Mouse (Mus musculus) yolk sac, embryonic 10.5 days (tissue): ENCODE results near the gene Bcr.

Experiments used
- DNase-seq: peaks from one replicate; pipeline ENCODE4 v3.0.0-alpha.2; 2017; ENCODE audit warnings: low spot score

The Bcr gene

GRCm38 (mm10) chr10:75130372-75131046 is 70.1 kb downstream of the Bcr start:
- peak; percentile 78 for DNase-seq

- no peak for DNase-seq
Measured at GRCm38 (mm10) chr10:75131625-75132024, 71.2 kb downstream of the Bcr start.

GRCm38 (mm10) chr10:75134861-75135517 is 74.6 kb downstream of the Bcr start:
- DNase-seq: no peak

DNA sequence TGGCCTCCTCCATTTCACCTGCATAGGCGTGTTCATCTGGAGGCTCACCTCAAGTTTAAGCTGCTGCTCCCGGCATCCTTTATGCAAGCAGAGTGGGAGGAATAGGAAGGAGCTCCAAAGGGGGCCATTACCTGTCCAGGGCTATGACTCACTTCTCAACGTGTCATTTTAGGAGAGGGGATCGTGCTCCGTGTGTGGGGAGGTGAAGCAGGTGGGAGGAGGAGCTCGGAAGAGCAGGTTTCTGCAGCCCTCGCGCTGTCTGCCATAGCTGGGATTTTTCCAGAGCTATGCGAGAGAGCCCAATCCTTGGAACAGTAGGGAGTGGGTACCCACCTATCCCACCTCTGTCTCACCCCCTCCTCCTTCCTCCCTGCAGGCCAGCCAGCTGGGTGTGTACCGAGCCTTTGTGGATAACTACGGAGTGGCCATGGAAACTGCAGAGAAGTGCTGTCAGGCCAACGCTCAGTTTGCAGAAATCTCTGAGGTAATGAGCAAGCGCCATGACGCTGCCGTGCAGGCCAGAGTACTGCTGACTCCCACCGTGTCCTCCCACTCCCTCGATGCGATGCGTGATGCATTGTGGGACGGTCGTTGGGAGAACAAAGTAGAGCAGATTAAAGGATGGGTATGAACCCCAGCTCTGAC is 75.2 kb downstream of the Bcr start:
- DNase-seq: no peak

GRCm38 (mm10) chr10:75137148-75137547 is 76.8 kb downstream of the Bcr start:
- DNase-seq: no peak

DNA sequence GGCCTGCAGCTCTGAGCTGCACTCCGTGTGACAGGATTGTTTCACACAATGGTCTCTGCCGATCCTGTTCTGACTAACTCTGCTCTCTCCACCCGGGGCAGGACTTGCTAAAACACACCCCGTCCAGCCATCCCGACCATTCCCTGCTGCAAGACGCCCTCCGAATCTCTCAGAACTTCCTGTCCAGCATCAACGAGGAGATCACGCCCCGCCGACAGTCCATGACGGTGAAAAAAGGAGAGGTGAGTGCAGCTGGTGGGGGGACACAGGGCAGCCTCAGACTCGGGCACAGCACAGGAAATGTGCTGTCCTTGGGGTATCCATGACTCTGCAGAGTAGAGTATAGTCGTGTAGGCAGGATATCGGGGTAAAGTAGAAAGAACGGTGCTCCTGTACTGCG is 84.8 kb downstream of the Bcr start:
- DNase-seq: no peak

DNA sequence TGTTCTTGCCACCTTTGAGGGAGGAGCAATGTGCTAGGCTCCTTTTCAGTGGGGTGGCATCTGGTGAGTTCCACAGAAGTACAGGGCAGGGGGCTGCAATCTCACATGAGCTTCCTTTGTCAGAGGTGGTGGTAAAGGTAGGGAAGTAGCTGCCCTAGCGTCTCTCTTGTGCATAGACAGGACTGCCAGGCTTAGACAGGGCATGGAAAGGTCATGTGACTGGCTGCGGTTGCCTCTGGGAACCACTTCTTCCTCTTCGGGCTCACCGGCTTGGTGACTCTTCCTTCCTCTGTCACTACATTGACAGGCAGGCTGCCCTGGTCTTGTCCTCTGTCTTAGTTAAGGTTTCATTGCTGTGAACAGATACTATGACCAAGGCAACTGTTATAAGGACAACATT is 85.6 kb downstream of the Bcr start:
- DNase-seq: no peak

DNA sequence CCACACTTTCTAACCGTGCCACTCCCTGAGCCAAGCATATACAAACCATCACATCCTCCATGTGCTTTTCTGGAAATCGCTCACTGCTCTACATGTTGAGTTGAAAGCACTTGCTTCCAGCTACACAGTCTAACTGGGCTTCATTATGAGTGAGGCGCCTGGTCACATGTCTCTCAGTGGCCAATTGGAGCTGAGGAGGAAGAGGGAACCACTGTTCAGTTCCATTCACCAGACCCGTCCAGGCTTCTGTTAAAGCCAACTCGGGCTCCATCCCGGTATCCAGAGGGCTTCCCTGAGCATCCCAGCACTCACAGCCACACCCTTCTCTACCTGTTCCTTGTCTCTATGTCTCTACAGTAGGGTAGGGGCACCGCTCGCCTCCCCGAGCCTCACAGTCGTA is 86.2 kb downstream of the Bcr start:
- no peak for DNase-seq

DNA sequence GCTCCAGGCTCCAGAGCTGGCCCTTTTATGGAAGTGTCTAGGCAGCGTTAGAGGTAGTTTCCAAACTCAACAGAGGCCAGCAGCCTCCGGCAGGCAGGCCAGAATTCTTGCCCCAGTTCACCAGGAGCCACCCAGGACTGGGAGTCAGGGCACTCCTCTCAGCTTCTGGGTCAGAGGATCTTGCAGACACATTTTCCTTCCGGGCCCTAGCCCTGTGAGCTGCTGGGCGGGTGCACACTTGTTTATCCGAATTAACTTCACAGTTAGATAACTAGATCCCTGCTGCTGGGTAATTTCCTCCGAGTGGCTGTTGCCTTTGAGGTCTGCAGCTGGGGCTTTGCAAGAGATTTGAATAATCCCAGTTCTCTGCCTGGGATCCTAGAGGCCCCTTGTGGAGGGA is 87.9 kb downstream of the Bcr start:
- DNase-seq: no peak

- no peak for DNase-seq
Measured at GRCm38 (mm10) chr10:75150361-75150760, 90.0 kb downstream of the Bcr start.

DNA sequence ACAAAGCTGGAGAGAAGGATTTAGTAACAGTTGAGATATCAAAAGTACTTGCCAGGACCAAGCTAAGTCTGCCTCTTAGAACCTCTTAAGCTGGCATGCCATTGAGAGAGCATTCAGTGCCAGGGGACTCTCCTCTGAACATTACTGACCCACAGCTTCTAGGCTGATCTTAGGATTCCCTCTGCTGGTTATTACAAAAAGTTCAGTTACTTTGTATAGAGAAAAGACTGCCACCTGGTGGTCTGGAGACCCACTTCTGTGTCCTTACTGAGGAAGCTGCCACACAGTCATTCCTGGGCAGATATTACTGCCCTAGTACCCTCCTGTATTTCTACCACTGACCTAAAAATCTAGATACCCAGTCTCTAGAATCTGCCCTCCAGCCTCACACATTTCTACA is 90.9 kb downstream of the Bcr start:
- no peak for DNase-seq

- peak; percentile 82 for DNase-seq
Measured at GRCm38 (mm10) chr10:75156835-75157234, 96.4 kb downstream of the Bcr start.

- no peak for DNase-seq
Measured at GRCm38 (mm10) chr10:75157713-75158112, 97.3 kb downstream of the Bcr start.

- DNase-seq: peak; percentile 76
Measured at GRCm38 (mm10) chr10:75158356-75158755, 98.0 kb downstream of the Bcr start.

GRCm38 (mm10) chr10:75160171-75160900 is 99.9 kb downstream of the Bcr start:
- DNase-seq: no peak

DNA sequence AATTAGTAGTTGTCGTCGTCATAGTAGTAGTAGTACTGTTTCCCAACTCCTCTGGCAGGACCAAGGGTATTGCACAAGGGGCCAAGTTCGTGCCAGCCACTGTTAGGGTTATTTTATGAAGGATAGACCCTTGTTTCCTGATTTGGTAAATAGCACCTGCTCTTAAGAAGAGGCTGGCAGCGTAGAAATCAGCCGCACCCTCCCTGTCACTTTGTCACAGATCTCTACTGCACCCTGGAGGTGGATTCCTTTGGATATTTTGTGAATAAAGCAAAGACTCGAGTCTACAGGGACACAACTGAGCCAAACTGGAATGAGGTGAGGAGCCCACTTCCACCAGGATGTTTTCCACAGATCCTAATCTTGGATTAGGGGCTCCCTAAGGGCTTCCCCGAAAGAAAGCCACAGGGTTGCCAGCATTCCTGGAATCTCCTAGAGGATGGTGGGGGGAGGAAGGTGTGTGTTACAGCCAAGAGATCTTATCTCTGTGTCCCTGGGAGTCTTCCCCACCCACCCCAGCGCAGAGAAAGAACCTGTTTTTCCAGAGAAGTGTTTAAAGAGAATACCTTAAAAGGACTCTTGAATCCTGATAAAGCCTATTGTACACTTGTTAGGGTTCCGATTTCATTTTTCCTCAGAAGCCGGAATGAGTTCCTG is 105.6 kb downstream of the Bcr start:
- DNase-seq: peak; percentile 61

DNA sequence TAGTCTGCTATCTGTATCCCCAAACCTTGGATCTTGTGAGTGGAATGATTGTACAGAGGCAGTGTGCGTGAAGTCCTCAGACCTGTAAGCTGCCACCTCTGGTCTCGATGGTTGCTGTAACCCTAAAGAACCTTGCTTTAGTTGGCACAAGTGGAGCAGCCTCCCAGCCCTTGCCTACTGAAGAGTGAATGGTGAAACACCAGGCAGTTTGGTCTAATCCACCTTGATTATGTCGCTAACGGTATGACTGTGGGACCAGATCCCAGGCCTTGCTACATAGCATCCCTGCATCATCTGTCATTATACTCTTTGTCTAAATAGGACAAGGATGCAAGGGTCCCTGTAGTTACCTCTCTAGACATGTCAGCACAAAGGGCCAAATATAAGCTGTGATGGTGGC is 106.2 kb downstream of the Bcr start:
- no peak for DNase-seq

- peak; percentile 33 for DNase-seq
Measured at GRCm38 (mm10) chr10:75170207-75170850, 109.9 kb downstream of the Bcr start.

GRCm38 (mm10) chr10:75173056-75173455 is 112.7 kb downstream of the Bcr start:
- no peak for DNase-seq

GRCm38 (mm10) chr10:75173712-75174111 is 113.3 kb downstream of the Bcr start:
- DNase-seq: no peak

DNA sequence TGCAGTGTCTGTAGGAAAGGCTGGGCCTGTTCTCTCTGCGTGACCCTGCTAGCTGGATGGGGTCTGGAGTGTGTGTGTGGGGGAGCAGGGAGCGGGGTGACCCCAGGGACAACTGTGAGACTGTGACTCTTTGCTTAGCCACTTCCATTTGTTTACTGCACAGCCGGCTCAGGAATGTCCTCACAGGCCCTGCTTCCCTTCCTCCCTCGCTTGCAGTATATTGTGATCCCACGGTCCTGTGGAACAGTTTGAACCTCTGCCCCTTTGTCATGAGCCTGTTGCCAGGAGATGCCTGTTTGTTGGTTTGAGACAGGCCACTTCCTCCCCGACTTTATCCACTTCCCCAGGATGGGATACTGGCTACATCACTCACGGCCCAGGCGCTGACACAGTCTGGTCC is 116.1 kb downstream of the Bcr start:
- DNase-seq: no peak

DNA sequence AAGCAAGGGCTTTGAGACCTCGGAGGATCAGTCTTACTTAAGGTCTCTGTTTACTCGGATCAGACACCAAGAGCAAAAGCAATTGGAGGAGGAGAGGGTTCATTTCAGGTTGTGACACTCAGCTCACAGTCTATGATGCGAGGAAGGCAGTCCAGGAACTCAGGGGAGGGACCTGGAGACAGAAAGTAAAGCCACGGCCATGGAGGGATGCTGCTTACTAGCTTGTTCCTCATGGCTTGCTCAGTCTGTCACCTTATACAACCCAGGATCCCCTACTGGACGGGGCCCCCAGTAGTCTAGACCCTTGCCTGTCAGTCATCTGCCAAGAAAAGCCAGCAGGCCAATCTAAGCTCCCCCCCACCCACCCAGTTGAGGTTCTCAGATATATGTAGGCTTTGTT is 118.5 kb downstream of the Bcr start:
- no peak for DNase-seq
